Mouse (Mus musculus) induced T-regulatory cell, adult 2 months (primary cell): Measurements from ENCODE around the gene Ttpal.
"Not testable (repeated sequence)": the region's sequence is repeated elsewhere in the genome, so short reads cannot be mapped to it uniquely, and the experiment has no call there.

Experiments
- DNase-seq: peaks from one replicate; pipeline ENCODE4 v3.0.0-alpha.2; 2012; ENCODE audit warnings: low read depth

The Ttpal gene

DNA sequence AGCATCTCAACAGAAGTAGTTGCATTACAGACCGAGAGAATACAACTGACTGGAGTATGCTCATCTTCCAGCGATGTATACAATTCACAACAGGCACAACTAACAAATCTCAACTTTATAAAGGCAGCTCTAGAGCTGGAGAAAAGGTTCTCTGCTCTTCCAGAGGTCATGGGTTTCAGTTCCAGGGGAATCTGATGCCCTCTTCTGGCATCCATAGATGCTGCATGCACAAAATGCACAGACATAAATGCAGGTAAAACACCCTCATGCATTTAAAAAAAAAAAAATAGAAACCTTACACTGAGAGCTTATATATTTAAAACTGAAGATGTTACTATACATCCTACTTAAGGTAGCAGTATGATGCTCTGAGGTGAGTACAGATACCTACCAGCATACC is 29.6 kb downstream of the Ttpal start:
- DNase-seq, result no peak

DNA sequence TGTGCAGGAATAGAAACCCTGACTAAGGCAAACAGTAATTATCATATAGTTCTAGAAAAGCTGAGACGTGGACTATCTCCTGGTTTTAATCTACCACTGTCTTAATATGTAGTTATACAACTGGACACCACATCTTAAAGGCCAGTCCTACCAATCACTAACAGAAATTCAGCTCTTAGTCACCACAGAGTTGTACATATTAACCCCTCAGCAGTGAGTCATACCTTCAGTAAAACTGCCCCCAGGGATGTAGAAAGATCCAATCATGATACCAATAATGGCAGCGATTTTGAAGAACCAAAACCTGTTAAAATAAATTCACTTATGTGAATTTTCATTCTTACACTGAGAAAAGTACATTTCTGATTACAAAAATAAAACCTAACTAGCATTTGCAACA is 32.1 kb downstream of the Ttpal start:
- DNase-seq, result no peak

DNA sequence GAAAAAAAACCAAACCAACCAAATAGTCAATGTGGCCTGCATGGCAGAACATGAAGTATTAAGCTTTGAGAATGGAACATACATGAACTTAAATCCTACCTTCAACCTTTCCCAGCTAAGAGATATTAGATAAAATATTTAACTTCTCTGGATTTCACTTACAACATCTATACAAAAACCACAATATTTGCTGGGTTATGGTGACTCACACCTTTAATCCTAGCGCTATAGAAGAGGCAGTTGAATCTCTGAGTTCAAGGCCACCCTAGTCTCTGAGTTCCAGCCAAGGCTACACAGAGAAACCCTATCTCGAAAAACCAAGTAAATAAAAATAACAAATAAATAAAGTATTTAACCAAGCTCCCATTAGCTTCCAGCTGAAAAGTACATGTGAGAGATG is 33.9 kb downstream of the Ttpal start:
- DNase-seq, result no peak

DNA sequence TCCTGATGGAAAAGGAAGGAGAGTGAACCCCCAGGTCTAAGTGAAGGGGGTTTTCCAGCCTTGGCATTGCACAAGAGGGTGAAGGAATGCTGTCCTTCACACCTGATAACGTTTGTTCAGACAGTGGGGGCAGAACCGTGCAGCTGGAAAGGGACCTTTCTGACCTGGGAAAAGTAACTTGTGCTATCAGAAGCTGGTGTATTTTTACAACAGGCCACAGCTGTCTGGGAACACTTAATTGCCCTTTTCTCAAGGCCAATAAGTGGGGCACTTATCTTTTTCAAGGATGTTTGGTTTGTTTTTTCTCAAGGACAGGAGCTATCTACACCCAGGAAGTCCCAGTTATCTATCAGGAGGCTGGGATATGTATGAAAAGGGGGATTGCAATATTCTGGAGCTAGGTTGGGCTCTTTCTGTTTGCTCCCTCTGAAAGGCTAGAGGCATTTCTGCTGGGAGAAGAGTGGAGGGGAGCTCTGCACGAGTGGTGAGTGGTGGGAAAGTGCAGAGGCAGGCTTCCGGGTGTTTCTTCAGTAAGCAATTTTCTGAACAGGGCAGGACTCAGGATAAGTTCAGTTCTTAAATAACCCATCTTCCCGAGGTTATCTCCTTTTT is 35.6 kb downstream of the Ttpal start:
- no peak for DNase-seq

DNA sequence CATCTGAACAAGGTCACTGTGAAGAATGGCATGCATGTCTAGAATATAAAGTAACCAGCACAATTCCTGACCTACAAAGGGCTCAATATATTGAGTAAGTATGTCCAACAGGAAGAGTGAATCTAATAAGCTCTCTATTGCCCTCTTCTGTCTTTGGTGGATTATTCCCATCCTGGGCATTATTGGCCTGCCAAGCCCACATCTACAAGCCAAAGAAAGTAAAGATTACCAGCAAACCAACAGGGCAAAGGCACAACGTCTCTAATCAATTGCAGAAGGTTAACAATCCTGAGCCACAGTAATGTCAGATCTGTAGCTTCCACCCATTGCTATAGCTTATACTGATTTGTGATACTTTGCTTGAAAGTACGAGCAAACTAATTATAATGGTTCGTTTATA is 38.4 kb downstream of the Ttpal start:
- DNase-seq, result peak; percentile 57

DNA sequence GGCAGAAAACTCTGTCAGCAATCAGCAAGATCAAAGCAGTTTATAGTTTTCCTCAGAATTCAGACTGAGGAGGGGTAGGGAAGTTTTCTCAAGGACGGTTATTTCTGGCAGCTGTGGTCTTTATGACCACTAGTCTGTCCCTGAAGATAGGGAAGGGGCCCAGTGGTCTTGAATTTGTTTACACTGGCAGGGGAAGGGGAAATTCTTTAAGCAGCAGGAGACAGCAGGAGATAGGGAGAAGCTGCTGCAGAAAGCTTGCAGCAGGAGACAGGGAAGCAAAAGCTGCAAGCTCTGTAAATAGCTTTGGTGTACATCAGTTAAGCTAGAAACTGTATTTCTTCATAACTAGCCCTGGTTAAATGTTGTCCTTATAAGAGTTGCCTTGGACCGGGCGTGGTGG is 39.6 kb downstream of the Ttpal start:
- DNase-seq, result peak; percentile 27

DNA sequence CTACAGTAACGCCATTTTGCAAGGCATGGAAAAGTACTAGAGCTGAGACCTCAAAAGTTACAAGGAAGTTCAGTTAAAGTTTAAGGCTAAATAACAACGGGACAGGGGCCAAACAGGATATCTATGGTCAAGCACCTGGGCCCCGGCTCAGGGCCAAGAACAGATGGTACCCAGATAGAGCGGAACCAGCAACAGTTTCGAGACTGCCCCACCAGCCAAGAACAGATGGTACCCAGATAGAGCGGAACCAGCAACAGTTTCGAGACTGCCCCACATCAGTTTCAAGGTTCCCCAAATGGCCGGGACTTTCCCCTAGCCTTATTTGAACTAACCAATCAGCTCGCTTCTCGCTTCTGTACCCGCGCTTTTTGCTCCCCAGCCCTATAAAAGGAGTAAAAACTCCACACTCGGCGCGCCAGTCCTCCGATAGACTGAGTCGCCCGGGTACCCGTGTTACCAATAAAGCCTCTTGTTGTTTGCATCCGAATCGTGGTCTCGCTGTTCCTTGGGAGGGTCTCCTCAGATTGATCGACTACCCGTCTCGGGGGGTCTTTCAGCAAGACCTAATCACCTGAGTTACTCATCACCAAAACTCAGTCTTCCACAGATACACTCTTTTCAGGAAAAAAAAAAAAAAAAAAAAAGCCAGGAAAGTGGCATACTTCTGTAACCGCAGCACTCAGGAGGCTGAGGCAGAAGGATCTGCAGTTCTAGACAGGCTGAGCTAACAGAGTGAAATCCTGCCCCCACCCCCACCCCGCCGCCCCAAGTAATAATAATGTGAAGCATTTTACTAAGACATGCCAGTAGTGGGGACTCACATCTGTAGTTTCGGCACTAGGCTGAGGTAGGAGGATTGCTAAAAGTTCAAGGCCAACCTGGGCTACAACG is 40.8 kb downstream of the Ttpal start:
- DNase-seq, result peak; percentile 96

DNA sequence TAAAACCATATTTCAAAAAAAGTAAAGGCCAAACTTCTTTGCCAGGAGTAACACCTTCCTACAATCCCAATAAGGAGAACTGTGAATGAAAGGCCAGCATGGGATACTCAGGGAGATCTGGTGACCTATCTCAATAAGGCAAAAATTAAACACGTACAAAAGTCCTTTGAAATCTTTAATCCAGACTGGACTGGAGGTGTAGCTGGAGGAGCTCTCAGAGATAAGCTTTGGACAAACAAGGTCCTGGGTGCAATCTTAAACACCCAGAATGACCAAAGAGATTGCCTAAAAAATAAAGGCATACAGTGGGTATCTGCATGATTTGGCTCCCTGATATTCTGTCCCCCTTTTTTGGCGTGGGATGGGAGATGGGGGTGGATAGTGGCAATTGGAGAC is 41.5 kb downstream of the Ttpal start:
- DNase-seq, result no peak

DNA sequence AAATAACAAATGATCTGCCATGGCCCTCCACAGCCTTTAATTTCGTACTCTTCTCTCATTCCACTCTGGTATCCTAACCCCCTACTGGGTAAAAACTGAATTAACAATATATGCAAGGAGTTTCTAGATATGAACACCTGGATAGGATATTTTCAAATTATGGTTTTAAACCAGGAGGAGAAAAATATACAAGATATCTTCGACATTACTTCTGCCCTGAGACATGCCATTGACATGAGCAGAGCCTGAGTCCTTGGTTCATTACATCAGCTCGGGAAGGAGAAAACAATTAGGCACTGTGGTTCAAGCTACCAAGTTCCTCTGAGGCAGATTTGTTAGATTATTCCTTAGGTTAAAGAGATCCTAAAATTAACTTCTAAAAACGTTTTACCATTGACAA is 41.9 kb downstream of the Ttpal start:
- peak; percentile 76 for DNase-seq

DNA sequence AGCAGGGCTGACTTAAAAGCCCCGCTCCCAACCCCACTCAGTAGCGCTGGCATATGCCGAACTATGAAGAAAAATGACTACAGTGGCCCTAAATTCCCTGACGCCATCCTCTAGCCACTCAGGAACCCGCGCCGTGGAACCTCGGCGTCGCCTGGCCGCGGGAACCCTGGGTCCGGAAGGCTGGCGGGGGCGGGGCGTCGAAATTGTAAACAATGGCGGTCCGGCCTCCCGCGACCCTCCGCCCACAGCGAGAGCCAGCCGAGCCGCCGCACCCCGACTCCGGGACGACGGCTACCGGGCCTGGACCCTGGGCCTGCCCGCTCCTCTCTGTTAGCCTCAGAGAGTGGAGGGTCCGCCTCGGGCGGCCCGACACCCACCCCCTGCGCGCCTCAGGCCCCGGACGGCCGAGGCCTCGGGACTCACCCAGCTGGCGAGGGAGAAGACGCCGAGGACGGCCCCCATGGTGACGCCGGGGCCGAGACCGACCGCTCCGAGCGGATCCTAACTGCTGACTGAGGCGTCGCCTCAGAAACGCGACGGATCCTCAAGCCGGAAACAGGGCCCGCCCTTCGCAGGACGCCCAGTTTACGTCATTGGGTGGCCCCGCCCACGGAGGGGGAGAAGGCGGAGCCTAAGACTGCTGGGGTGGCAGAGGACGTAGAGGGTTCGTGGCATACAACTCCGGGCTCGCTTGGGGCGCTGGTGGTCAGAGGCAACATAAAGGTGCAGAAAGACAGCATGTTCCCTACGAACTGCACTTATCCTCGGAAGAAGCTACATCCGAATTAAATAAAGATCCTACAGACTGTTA is 42.7 kb downstream of the Ttpal start, which contains the start of gene Serinc3:
TSS of gene Serinc3 (minus strand) at position 557 of the 811 bp plus-strand sequence.
- DNase-seq, result peak; percentile 99

DNA sequence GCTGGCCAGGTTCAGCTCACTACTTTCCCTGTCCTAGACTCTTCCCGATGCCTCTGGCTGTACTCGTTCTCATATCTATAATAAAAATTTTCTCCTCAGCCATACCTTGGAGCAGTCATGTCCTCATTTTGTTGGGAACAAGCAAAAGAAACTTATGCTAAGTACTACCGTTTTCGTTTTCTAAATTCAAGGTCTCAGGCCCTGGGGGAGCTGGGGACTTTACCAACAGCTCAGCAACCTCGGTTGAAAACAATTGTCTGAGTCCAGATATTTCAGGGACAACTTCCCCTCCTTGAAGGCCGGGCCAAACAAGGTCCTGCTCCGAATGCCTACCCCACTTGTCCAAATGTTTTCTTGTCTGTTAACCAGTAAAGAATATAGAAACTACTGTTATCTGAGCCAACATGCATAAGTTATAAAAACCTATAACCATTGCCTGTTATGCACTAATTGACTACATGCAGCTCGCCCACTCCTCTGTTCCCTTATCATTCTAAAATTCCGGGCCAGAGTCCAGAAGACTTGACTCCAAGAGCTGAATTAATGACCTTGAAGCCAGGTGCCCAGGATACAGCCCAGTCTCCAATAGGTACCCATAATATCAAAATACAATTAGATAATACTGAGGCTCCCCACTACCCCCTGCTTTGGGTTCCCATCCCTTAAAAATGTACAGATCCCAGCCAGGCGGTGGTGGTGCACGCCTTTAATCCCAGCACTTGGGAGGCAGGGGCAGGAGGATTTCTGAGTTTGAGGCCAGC is 43.8 kb downstream of the Ttpal start:
- no peak for DNase-seq

DNA sequence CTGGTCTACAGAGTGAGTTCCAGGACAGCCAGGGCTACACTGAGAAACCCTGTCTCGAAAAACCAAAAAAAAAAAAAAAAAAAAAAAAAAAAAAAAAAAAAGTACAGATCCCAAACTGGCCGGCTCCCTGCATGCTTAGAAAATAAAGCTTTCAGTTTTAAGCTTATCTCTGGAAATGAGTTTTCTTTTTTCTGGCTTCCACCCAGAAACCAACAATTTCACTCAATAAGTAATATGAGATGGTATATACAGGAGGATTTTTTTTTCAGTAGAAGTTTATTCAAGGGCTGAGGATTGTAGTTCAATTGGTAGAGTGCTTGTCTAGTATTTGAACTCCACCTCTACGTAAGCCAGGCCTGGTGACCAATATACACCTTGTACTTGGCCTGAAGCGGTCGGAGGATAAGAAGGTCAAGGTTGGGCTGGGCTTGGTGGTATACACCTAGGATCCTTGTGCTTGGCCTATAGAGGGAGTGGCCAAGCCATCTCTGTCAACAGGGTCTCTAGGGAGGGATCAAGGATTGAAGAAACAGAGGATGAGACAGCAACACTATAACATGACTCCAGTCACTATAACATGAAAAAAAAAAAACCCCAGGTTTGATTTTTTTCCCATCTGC is 44.5 kb downstream of the Ttpal start:
- DNase-seq, result peak; percentile 14

DNA sequence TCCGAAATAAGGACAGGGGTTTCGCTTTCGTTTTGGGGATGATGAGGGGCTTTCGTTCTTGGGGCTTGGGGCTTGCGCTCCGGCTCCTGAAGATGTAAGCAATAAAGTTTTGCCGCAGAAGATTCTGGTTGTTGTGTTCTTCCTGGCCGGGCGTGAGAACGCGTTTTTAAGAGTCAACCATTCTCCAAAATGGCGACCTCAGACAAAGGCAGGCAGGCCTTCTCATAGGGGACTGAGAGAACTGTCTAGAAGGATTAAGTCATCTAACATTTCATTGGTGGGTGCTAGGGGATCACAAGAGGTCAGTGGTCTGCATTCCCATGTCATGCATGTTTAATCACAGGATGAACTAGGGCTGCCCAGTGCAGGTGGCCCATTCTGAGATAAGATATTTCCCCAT is 53.6 kb downstream of the Ttpal start:
- DNase-seq, result not testable (repeated sequence)

DNA sequence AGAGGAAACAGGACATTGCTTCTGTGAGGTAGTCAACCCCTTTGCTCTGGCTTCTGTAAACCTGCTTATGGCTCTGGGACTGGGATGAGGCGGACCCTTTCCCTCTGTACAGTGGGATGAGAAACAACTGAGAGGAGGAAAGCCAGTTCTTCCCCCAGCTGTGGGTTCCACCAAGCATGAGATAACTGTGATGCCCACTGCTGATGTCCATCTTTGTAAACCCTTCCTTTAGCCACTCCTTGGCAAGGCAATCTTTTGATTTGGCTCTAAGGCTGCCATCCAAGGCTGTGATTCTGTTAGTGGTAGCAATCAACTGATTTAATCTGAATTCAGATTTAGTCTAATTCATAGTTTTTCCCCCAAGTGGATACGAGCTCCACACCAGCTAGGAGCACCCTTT is 55.4 kb downstream of the Ttpal start:
- DNase-seq, result no peak

DNA sequence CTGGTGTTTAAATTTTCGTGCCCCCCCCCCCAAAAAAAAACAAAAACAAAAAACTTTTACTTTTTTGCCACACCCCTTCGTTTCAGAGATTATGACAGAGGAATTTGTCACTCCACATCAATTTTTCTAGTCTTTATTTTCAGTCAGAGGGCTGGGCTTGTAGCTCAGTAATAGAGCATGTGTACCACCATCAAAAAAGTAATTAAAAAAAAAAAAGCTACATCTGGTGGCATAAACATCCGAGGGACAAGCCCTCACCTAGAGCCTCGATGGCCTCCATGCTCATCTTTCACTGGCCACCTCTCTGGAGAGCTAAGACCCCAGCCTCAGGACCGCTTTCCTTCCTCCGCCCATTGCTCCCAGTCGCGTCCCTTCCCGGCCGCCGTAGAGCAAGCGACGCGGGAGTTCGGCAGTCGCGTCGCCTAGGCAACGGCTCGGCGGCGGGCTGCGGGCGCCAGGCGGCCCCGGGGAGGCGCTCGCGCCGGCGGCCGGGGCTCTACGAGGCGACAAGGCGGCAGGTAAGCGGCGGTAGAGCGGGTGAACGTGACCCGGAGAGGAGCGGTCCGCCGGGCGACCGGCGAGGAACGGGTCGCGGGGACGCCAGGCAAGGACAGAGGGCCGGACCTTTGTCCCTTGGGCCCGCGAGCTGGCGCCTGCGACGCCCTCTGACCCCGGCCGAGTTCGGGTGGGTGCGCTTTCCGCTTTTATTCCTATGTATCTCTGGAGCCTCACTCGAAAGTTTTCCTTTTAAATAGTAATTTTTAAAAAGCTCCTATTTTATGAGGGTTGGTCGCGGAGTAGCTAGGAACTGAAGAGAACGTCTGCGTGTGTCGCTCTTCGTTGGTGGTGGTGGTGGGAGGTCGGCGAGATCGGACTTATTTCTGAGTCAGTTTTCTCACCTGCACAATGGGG is 56.1 kb downstream of the Ttpal start, which contains the start of gene Pkig:
TSS of gene Pkig (plus strand) at position 412 of the 912 bp plus-strand sequence.
- peak; percentile 87 for DNase-seq

DNA sequence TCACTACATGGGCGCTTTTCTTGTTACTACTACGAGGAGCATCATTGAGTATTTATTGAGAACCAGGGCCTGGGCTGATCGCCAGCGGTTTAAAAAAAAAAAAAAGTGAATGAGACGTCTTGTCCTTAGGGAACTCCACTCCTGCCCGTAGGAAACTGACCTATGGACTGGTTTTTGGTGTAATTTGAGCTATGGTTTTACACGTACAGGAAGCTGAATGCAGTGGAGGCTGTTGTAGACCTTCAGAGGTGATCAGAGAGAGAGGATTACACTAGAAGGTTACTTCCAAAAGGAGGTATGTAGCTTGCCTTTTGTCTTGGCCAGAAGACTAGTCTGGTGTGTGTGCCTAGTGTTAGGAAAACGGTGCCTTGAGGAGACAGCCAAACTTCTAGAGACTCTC is 56.8 kb downstream of the Ttpal start:
- DNase-seq, result peak; percentile 31

DNA sequence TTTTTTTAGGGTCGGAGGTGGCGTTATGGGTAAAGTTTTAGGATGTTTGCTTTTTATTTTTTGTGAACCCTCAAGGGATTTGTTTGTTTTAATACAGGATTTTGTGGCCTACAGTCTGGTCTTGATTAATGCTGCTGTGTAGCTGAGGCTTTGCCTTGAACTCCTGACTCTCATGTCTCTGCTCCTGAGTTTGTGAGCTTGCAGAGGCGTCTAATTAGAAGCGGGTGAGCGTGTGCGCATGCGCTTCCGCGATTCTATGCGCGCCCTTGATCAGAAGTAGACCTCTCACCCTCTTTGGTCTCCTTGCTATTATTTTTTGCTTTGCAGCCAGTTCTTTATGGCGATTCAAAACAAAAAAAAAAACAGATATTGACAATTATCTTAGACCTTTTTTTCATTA is 57.3 kb downstream of the Ttpal start:
- no peak for DNase-seq

DNA sequence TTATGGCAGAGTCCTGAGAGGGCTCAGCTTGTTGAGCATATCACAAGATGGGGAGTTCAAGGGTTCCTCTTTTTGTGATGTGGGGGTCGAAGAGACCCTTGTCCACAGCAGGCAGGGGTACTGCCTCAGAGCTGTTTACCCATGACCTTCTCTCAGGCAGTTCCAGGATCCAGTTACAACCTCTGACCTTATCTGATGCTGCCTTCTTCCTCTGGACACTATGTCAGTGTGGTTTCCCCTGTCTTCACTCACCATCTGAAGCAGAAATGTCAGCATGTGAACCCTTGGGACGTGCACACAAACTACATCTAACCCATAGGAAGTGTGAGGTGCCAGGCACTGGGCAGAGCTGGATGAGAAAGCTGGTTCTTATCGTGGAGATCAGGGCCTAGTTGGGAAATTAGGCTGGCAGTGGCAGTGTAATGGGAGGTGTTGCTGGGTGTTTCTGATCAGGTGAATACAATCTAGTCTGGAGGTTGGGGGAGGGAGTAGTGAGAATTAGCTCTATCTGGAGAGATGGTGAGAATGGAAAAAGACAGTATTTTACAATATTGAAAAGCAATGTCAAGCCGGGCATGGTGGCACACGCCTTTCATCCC is 58.1 kb downstream of the Ttpal start:
- no peak for DNase-seq

DNA sequence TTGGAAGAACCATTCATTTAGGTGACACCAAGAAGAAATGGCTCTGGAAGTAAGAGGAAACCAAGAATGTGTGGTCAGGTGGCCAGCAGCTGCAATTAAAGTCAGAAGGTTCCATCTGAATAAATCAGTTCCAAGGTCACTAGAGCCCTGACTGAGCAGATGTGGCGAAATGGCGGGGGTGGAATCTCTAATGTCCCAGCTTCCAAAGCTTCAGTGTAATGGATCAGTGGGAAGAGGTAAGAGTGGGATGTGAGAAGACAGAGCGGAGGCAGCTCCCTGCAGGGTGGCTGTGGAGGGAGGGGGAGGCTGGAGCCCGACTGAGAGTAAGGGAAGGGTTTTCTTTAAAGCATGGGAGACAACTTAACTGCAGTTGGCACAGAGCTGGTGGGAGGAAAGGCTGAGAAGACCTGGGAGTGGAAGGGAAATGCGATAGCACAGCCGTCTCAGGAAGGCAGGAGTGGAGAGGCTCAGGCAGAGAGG is 59.3 kb downstream of the Ttpal start:
- no peak for DNase-seq

DNA sequence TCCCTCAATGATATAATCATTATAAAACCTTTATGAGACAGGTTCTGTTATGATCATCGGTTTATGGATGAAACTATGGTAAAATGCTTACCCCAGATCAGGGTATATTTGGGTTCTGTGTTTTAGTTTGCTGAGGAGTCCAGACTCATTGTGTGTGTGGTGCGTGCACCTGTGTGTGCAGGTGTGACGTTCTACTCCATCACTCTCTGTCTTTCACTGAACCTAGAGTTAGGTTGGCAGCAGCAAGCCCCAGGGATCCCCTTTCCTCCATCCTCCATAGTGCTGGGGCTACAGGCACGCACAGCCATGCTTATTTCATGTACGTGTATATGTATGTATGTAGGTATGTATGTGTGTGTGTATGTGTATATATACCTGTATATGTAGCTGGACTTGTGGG is 60.0 kb downstream of the Ttpal start:
- no peak for DNase-seq
